Mouse (Mus musculus) spleen, adult 2 months (tissue): Measurements from ENCODE around the gene Arid1b.

Experiments used
- CTCF ChIP-seq: fragments of 200-500 bp; IDR thresholded peaks from 2 replicates; pipeline ENCODE4 v1.5.1; 2011; ENCODE audit warnings: mild to moderate bottlenecking, inconsistent platforms; ENCODE audit not compliant: insufficient read depth, insufficient read length, insufficient replicate concordance; ENCODE audit errors: extremely low read depth
- POLR2A ChIP-seq: fragments of 200-500 bp; IDR thresholded peaks from 2 replicates; pipeline ENCODE4 v1.6.1; 2011; ENCODE audit warnings: low read depth, low read length, inconsistent platforms

DNA sequence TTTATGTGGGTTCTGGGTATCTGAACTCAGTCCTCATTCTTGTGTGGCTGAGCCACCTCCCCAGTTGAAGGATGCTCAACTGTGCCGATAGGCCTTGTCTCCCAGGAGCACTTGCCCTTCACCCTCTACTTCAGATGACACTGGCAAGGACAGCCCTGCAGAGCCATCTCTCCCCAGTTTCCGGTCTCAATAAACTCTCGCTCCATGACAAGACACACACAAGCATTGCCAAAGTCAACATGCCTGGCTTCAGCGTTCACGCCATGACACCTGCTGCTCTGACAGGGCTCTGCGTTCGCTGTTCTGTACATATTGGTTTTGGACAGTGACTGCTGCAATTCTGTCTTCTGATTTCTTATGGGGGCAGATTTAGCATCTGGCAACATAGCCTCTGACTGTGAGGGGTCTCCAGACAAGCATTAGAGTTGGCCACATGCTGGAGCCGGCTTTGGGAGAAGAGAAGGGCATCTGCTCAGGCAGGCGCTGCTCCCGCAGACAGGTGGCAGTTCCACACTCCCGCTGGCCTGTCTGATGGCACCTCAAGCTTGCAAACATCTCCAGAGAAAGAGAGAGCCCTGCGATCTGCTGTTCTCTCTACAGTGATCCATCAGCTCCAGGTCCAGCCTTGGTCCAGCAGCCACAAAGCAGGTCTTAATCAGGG is 392.9 kb downstream of the Arid1b start:
- TF ChIP-seq CTCF, result no peak
- TF ChIP-seq POLR2A, result no peak
